Mouse (Mus musculus) forebrain, embryonic 15.5 days (tissue): Measurements from ENCODE around the gene Arid1b. TPM values are rescaled to one million over a fixed set of nuclear protein-coding genes. Genes with fewer than 3 reads are reported as not detected.

Experiments used
- ATAC-seq: fragments of 200-750 bp; cut with Nextera tagmentation; replicated peaks from 2 replicates; pipeline ENCODE4 v1.8.0; 2017; ENCODE audit warnings: mild to moderate bottlenecking, moderate TSS enrichment, moderate library complexity
- H3K27ac ChIP-seq: fragments of 300-500 bp; sonication (generic); replicated peaks from 2 replicates; pipeline ENCODE4 v1.5.1; 2015; ENCODE audit warnings: mild to moderate bottlenecking, inconsistent platforms
- H3K27me3 ChIP-seq: fragments of 300-500 bp; sonication (generic); 2 replicates; pipeline ENCODE4 v1.6.1; 2015; ENCODE audit warnings: inconsistent platforms
- H3K36me3 ChIP-seq: fragments of 300-500 bp; sonication (generic); 2 replicates; pipeline ENCODE4 v1.6.1; 2015; ENCODE audit warnings: mild to moderate bottlenecking, inconsistent platforms
- H3K4me1 ChIP-seq: fragments of 300-500 bp; sonication (generic); 2 replicates; pipeline ENCODE4 v1.6.1; 2015; ENCODE audit warnings: inconsistent platforms
- H3K4me2 ChIP-seq: fragments of 300-500 bp; sonication (generic); replicated peaks from 2 replicates; pipeline ENCODE4 v1.6.1; 2015; ENCODE audit warnings: mild to moderate bottlenecking, inconsistent platforms
- H3K4me3 ChIP-seq: fragments of 300-500 bp; sonication (generic); 2 replicates; pipeline ENCODE4 v1.5.1; 2015; ENCODE audit warnings: mild to moderate bottlenecking, inconsistent platforms
- H3K9ac ChIP-seq: fragments of 300-500 bp; sonication (generic); replicated peaks from 2 replicates; pipeline ENCODE4 v1.6.1; 2015; ENCODE audit warnings: mild to moderate bottlenecking, inconsistent platforms
- H3K9me3 ChIP-seq: fragments of 300-500 bp; sonication (generic); 2 replicates; pipeline ENCODE4 v1.6.1; 2016; ENCODE audit warnings: inconsistent platforms
- WGBS: fragments of 180-500 bp; shearing (Covaris S2); methylation state at CpG from one replicate; pipeline ENCODE4 v1.1.7; 2015; ENCODE audit warnings: mixed read lengths; 5-methylcytosine and 5-hydroxymethylcytosine counted together
- polyA plus RNA-seq: library from polyadenylated mRNA; unstranded; fragments of >200 nt; fragmentation: Nextera tagmentation; extraction: Ambion mirVana; gene quantifications from 2 replicates; pipeline ENCODE4 v1.2.1, GENCODE M21; 2015

Arid1b gene
- polyA plus RNA-seq, 1 experiment from 2014 or later = 14.8 TPM

GRCm38 (mm10) chr17:5235057-5235456 lies 240.9 kb downstream of the Arid1b start:
- WGBS = 86% methylated on average over 9 of the region's 9 CpGs
- no peak overlapping the region for H3K27ac ChIP-seq
- no peaks in the 10 kb centered on the region for H3K9me3 ChIP-seq
- H3K4me1 ChIP-seq = peaks cover 33% of the 10 kb centered on the region
- no peak overlapping the region for H3K4me2 ChIP-seq
- no peak for ATAC-seq
- H3K36me3 ChIP-seq = no peaks in the 10 kb centered on the region
- no peaks in the 10 kb centered on the region for H3K27me3 ChIP-seq
- H3K4me3 ChIP-seq = no peak overlapping the region
- no peak overlapping the region for H3K9ac ChIP-seq

- ATAC-seq = no peak
- 19% methylated on average over 3 of the region's 3 CpGs for WGBS
Measured at GRCm38 (mm10) chr17:5237765-5238164, 243.6 kb downstream of the Arid1b start.

GRCm38 (mm10) chr17:5238387-5239245 lies 244.5 kb downstream of the Arid1b start:
- no peaks in the 10 kb centered on the region for H3K36me3 ChIP-seq
- no peak for ATAC-seq
- no peaks in the 10 kb centered on the region for H3K9me3 ChIP-seq
- 0 out of 2 replicates have a peak overlapping the region, but pooled peaks have one; percentile 7 for H3K27ac ChIP-seq
- WGBS = 37% methylated on average over 16 of the region's 16 CpGs
- no peak overlapping the region for H3K4me3 ChIP-seq
- H3K4me1 ChIP-seq = peaks cover 33% of the 10 kb centered on the region
- H3K9ac ChIP-seq = no peak overlapping the region
- H3K4me2 ChIP-seq = no peak overlapping the region
- H3K27me3 ChIP-seq = no peaks in the 10 kb centered on the region

More at GRCm38 (mm10) chr17:5237765-5238164, 243.6 kb downstream of the Arid1b start:
- no peaks in the 10 kb centered on the region for H3K36me3 ChIP-seq
- peaks cover 33% of the 10 kb centered on the region for H3K4me1 ChIP-seq
- H3K4me2 ChIP-seq = no peak overlapping the region
- H3K27me3 ChIP-seq = no peaks in the 10 kb centered on the region
- no peaks in the 10 kb centered on the region for H3K9me3 ChIP-seq
- H3K9ac ChIP-seq = no peak overlapping the region
- no peak overlapping the region for H3K27ac ChIP-seq
- H3K4me3 ChIP-seq = no peak overlapping the region

- Histone ChIP-seq H3K27ac (no peak overlapping the region), H3K9ac (no peak overlapping the region), H3K4me1 (peaks cover 9% of the 10 kb centered on the region), H3K4me2 (no peak overlapping the region), H3K27me3 (no peaks in the 10 kb centered on the region), H3K4me3 (no peak overlapping the region), H3K9me3 (no peaks in the 10 kb centered on the region), H3K36me3 (no peaks in the 10 kb centered on the region)
- no peak for ATAC-seq
- 72% methylated on average over 2 of the region's 2 CpGs for WGBS
Measured at GRCm38 (mm10) chr17:5244526-5244925, 250.4 kb downstream of the Arid1b start.

- Histone ChIP-seq H3K27ac (no peak overlapping the region), H3K9ac (no peak overlapping the region), H3K27me3 (no peaks in the 10 kb centered on the region), H3K4me2 (no peak overlapping the region), H3K4me3 (no peak overlapping the region), H3K36me3 (no peaks in the 10 kb centered on the region), H3K9me3 (no peaks in the 10 kb centered on the region), H3K4me1 (peaks cover 9% of the 10 kb centered on the region; the same call in 1 of the 2 replicates)
- 78% methylated on average over 11 of the region's 11 CpGs for WGBS
- ATAC-seq = no peak
Measured at GRCm38 (mm10) chr17:5246688-5247087, 252.6 kb downstream of the Arid1b start.

GRCm38 (mm10) chr17:5247247-5247646 lies 253.1 kb downstream of the Arid1b start:
- Histone ChIP-seq H3K9me3 (no peaks in the 10 kb centered on the region), H3K4me3 (no peak overlapping the region), H3K4me2 (no peak overlapping the region), H3K36me3 (no peaks in the 10 kb centered on the region), H3K9ac (no peak overlapping the region), H3K27ac (no peak overlapping the region), H3K4me1 (peaks cover 9% of the 10 kb centered on the region; the same call in 1 of the 2 replicates), H3K27me3 (no peaks in the 10 kb centered on the region)
- no peak for ATAC-seq
- 94% methylated on average over 7 of the region's 7 CpGs for WGBS

- 92% methylated on average over 15 of the region's 15 CpGs for WGBS
- Histone ChIP-seq H3K4me2 (no peak overlapping the region), H3K4me3 (no peak overlapping the region), H3K9ac (no peak overlapping the region), H3K9me3 (no peaks in the 10 kb centered on the region), H3K27me3 (no peaks in the 10 kb centered on the region), H3K27ac (no peak overlapping the region), H3K4me1 (peaks cover 11% of the 10 kb centered on the region), H3K36me3 (no peaks in the 10 kb centered on the region)
- no peak for ATAC-seq
Measured at GRCm38 (mm10) chr17:5247737-5248136, 253.6 kb downstream of the Arid1b start.

- Histone ChIP-seq H3K4me1 (peaks cover 12% of the 10 kb centered on the region), H3K9ac (no peak overlapping the region), H3K4me2 (no peak overlapping the region), H3K27me3 (no peaks in the 10 kb centered on the region), H3K4me3 (no peak overlapping the region), H3K36me3 (no peaks in the 10 kb centered on the region), H3K27ac (peak overlapping the region; percentile 44), H3K9me3 (no peaks in the 10 kb centered on the region)
- WGBS = 48% methylated on average over 17 of the region's 17 CpGs
- 0 out of 2 replicates have a peak, but pooled peaks have one; percentile 44 for ATAC-seq
Measured at GRCm38 (mm10) chr17:5248957-5249656, 255.0 kb downstream of the Arid1b start.

- H3K4me2 ChIP-seq = no peak overlapping the region
- no peaks in the 10 kb centered on the region for H3K36me3 ChIP-seq
- ATAC-seq = no peak
- no peaks in the 10 kb centered on the region for H3K9me3 ChIP-seq
- H3K27me3 ChIP-seq = no peaks in the 10 kb centered on the region
- peaks cover 17% of the 10 kb centered on the region for H3K4me1 ChIP-seq
- no peak overlapping the region for H3K9ac ChIP-seq
- no peak overlapping the region for H3K4me3 ChIP-seq
- H3K27ac ChIP-seq = 0 out of 2 replicates have a peak overlapping the region, but pooled peaks have one; percentile 4
- WGBS = 83% methylated on average over 9 of the region's 9 CpGs
Measured at GRCm38 (mm10) chr17:5249681-5250180, 255.6 kb downstream of the Arid1b start.

- H3K9me3 ChIP-seq = no peaks in the 10 kb centered on the region
- peak overlapping the region; percentile 53; the same call in 1 of the 2 replicates for H3K27ac ChIP-seq
- H3K9ac ChIP-seq = no peak overlapping the region
- H3K4me2 ChIP-seq = no peak overlapping the region
- no peak for ATAC-seq
- no peak overlapping the region for H3K4me3 ChIP-seq
- H3K4me1 ChIP-seq = peaks cover 34% of the 10 kb centered on the region
- no peaks in the 10 kb centered on the region for H3K36me3 ChIP-seq
- H3K27me3 ChIP-seq = no peaks in the 10 kb centered on the region
- 32% methylated on average over 3 of the region's 3 CpGs for WGBS
Measured at GRCm38 (mm10) chr17:5252436-5252835, 258.3 kb downstream of the Arid1b start.

- ATAC-seq = no peak
- H3K27ac ChIP-seq = peak overlapping the region; percentile 62
- no peaks in the 10 kb centered on the region for H3K9me3 ChIP-seq
- H3K36me3 ChIP-seq = no peaks in the 10 kb centered on the region
- H3K4me3 ChIP-seq = no peak overlapping the region
- no peak overlapping the region for H3K4me2 ChIP-seq
- peaks cover 33% of the 10 kb centered on the region for H3K4me1 ChIP-seq
- H3K9ac ChIP-seq = no peak overlapping the region; the same call in 1 of the 2 replicates
- H3K27me3 ChIP-seq = no peaks in the 10 kb centered on the region
- 20% methylated on average over 16 of the region's 16 CpGs for WGBS
Measured at GRCm38 (mm10) chr17:5254717-5255617, 260.8 kb downstream of the Arid1b start.
